Mouse (Mus musculus): ENCODE results near the gene Plcb4. TPM values are rescaled to one million over a fixed set of nuclear protein-coding genes. Genes with fewer than 3 reads are reported as not detected.
"Not testable (repeated sequence)": the region's sequence is repeated elsewhere in the genome, so short reads cannot be mapped to it uniquely, and the experiment has no call there.

Plcb4 gene
- polyA plus RNA-seq, 1 experiment: 6.1 TPM

DNA sequence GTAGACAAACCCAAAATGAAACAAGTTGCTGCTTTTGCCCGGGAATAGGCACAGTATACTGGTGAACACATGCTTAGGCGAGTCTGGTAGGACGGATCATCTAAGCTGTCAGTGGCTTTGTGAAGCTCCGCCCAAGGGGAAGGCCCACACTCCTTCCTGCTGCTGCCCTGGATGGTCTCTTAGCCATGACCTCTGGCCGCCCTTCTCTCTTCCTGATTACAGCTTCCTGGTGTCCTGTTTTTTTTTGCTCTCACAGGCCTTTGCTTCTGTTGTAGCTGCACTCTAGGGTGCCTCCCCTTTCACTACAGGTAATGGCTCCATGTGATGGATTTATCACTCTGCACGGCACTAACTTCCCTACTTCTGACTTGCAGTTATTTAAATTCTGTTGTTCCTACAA is 72.8 kb downstream of the Plcb4 start:
- WGBS: 60% methylated on average over 6 of the region's 6 CpGs
- DNase-seq: peak; percentile 84
- peaks cover 2% of the 10 kb centered on the region; the same call in 1 of the 2 replicates for H3K4me1 ChIP-seq (ENCODE audit: control insufficient read depth, insufficient read depth, low read length)
- no peaks in the 10 kb centered on the region for H3K36me3 ChIP-seq (ENCODE audit: control insufficient read depth, insufficient read depth, low read length)
- no peaks in the 10 kb centered on the region for H3K27me3 ChIP-seq (replicated peaks; ENCODE audit: control insufficient read depth, insufficient read depth, low read length)
- no peak overlapping the region for H3K4me3 ChIP-seq (ENCODE audit: insufficient read depth, low read depth, low read length)
- TF ChIP-seq POLR2A (IDR thresholded peaks at IDR 0.05; ENCODE audit: low read depth, low read length): no peak
- no peak for TF ChIP-seq CTCF (conservative IDR thresholded peaks at IDR 0.05; ENCODE audit: insufficient read depth, insufficient read length, low read depth, low read length)
- 0 out of 2 replicates have a peak overlapping the region, but pooled peaks have one; percentile 46 for H3K27ac ChIP-seq (ENCODE audit: insufficient read depth, low read depth, low read length)

DNA sequence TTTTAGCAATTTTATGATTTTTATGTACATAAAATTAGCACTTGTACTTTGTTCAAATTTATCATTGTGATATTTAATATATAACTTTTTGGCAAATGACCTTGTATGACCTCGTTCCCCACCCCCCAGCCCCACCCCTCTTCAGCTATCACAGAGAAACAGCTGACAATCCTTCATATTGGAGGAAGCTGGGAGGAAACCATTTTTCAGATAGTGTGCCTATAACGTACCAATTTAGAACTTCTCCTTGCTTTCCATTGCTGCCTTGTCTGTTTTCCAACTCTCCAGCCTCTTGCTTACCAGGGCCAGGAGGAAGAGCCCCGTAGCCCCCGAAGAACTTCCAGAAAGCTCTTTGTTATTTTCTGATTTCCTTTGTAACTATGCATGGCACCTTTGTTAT is 73.8 kb downstream of the Plcb4 start:
- TF ChIP-seq POLR2A (IDR thresholded peaks at IDR 0.05; ENCODE audit: low read depth, low read length) (no peak), CTCF (conservative IDR thresholded peaks at IDR 0.05; ENCODE audit: insufficient read depth, insufficient read length, low read depth, low read length) (no peak)
- no peak for DNase-seq
- H3K27me3 ChIP-seq (replicated peaks; ENCODE audit: control insufficient read depth, insufficient read depth, low read length): no peaks in the 10 kb centered on the region
- 71% methylated on average over 4 of the region's 4 CpGs for WGBS
- H3K4me3 ChIP-seq (ENCODE audit: insufficient read depth, low read depth, low read length): no peak overlapping the region
- no peak overlapping the region for H3K27ac ChIP-seq (ENCODE audit: insufficient read depth, low read depth, low read length)
- H3K36me3 ChIP-seq (ENCODE audit: control insufficient read depth, insufficient read depth, low read length): no peaks in the 10 kb centered on the region
- H3K4me1 ChIP-seq (ENCODE audit: control insufficient read depth, insufficient read depth, low read length): peaks cover 2% of the 10 kb centered on the region; the same call in 1 of the 2 replicates

DNA sequence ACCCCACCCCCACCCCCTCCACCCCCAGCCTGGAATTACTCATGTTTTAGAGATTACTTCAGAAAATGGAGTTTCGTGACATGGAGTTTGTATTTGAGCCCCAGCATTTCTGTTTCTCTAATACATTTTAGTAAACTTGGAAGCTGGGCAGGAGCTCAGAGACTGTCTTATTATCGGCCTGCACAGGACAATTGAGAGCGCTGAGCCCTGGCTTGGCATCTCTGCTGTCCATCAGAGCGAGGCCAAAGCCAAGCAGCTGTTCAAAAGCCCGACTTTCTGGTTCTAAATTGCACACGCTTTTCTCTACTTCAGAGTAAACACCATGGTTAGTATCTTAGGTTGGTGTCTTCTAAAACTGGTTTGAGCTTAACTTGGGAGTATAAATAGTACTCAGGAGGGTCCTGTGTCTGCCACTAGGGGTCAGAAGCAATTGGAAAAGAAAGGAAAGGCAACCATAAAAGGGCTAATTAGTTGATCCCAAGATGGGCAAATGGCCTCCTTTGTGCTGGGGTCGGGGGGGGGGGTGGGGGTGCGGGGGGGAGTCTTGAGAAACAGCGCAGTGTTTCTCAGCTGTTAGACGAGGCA is 75.2 kb downstream of the Plcb4 start:
- WGBS: 38% methylated on average over 10 of the region's 10 CpGs
- no peak overlapping the region for H3K27ac ChIP-seq (ENCODE audit: insufficient read depth, low read depth, low read length)

DNA sequence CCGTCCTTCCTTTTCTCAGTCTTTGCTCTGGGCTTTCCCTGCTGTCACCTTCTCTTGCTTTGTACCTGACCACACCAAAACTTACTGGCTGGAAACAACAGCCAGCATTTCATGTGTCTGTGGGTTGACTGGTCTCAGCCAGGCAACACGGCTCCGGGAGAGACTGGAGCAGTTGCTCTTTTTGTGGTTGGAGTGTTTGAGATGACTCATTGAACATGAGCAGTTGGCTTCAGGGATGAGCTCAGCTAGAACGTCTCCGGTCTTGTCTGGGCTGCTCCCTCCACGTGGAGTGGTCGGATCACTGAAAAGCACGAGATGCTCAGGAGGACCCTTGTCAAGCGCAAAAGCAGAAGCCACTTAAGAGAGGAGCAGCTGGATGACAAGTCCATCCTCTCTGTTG is 78.7 kb downstream of the Plcb4 start:
- Histone ChIP-seq H3K4me1 (ENCODE audit: control insufficient read depth, insufficient read depth, low read length) (no peaks in the 10 kb centered on the region), H3K4me3 (ENCODE audit: insufficient read depth, low read depth, low read length) (no peak overlapping the region), H3K27me3 (replicated peaks; ENCODE audit: control insufficient read depth, insufficient read depth, low read length) (no peaks in the 10 kb centered on the region), H3K36me3 (ENCODE audit: control insufficient read depth, insufficient read depth, low read length) (no peaks in the 10 kb centered on the region), H3K27ac (ENCODE audit: insufficient read depth, low read depth, low read length) (no peak overlapping the region)
- WGBS: 51% methylated on average over 9 of the region's 9 CpGs
- DNase-seq: no peak
- TF ChIP-seq CTCF (conservative IDR thresholded peaks at IDR 0.05; ENCODE audit: insufficient read depth, insufficient read length, low read depth, low read length) (no peak), POLR2A (IDR thresholded peaks at IDR 0.05; ENCODE audit: low read depth, low read length) (no peak)

More for the DNA sequence above, 75.2 kb downstream of the Plcb4 start:
- no peak for TF ChIP-seq CTCF (conservative IDR thresholded peaks at IDR 0.05; ENCODE audit: insufficient read depth, insufficient read length, low read depth, low read length)
- no peak for TF ChIP-seq POLR2A (IDR thresholded peaks at IDR 0.05; ENCODE audit: low read depth, low read length)
- DNase-seq: no peak
- no peaks in the 10 kb centered on the region for H3K36me3 ChIP-seq (ENCODE audit: control insufficient read depth, insufficient read depth, low read length)
- H3K4me3 ChIP-seq (ENCODE audit: insufficient read depth, low read depth, low read length): no peak overlapping the region
- no peaks in the 10 kb centered on the region for H3K27me3 ChIP-seq (replicated peaks; ENCODE audit: control insufficient read depth, insufficient read depth, low read length)
- H3K4me1 ChIP-seq (ENCODE audit: control insufficient read depth, insufficient read depth, low read length): peaks cover 2% of the 10 kb centered on the region; the same call in 1 of the 2 replicates

DNA sequence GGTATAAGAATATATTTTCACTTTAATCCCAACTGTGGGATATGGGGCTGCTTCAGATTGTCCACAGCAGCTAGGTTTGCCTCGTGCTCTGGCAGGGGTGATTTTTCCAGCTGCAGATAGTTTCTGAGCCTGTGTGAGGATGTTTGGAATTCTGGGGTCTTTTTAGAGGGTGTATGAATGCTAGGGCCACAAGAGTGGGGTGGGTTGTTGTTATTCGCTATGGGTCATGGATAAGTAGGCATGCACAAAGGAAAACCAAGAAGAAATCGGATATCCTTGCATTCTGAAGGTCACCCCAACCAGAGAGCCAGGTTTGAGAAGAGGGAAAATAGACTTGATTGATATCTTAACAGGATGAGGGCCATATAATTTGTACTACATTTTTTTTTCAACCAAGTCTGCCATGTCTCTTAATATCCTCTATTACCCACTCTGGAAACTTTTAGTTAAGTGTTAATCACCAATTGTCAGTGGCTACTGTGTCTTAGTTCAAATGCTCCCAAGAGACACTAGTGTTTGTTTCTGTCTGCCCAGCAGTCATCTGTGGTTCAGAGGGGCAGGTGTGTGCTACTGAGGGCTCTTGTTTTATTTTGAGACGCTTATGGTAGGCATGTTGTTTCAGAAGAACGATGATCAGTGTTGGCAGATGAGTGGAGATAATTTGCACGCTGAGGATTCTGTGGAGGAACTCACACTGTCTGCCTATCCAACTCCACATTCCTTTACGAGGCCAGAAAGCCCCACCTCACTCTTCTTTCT is 79.4 kb downstream of the Plcb4 start:
- 80% methylated on average over 7 of the region's 7 CpGs for WGBS
- H3K36me3 ChIP-seq (ENCODE audit: control insufficient read depth, insufficient read depth, low read length); H3K27ac ChIP-seq (ENCODE audit: insufficient read depth, low read depth, low read length); H3K4me1 ChIP-seq (ENCODE audit: control insufficient read depth, insufficient read depth, low read length); H3K27me3 ChIP-seq (replicated peaks; ENCODE audit: control insufficient read depth, insufficient read depth, low read length); H3K4me3 ChIP-seq (ENCODE audit: insufficient read depth, low read depth, low read length); DNase-seq: not testable (repeated sequence)

DNA sequence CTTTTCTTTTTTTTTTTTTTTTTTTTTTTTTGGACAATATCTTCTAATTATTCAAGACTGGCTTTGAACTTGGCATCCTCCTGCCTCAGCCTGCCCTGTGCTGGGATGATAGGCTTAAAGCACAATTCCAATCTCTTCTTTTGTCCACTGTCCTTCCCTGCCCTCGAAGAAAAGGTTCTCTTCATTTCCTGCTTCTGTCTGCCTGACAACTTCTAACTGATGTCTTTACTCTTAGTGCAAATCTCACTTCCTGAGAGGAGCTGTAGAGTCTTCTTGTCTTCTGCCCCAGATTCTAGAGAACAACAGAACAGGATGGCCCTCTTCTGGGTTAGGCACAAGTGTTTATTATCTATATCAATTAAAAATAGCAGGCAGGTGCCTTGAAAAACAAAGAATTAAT is 80.1 kb downstream of the Plcb4 start:
- 43% methylated on average over 1 of the region's 1 CpGs for WGBS
- H3K27ac ChIP-seq (ENCODE audit: insufficient read depth, low read depth, low read length): no peak overlapping the region
- no peak overlapping the region for H3K4me3 ChIP-seq (ENCODE audit: insufficient read depth, low read depth, low read length)
- H3K36me3 ChIP-seq (ENCODE audit: control insufficient read depth, insufficient read depth, low read length): no peaks in the 10 kb centered on the region
- DNase-seq: no peak
- no peaks in the 10 kb centered on the region for H3K27me3 ChIP-seq (replicated peaks; ENCODE audit: control insufficient read depth, insufficient read depth, low read length)
- TF ChIP-seq CTCF (conservative IDR thresholded peaks at IDR 0.05; ENCODE audit: insufficient read depth, insufficient read length, low read depth, low read length): no peak
- TF ChIP-seq POLR2A (IDR thresholded peaks at IDR 0.05; ENCODE audit: low read depth, low read length): no peak
- no peaks in the 10 kb centered on the region for H3K4me1 ChIP-seq (ENCODE audit: control insufficient read depth, insufficient read depth, low read length)

DNA sequence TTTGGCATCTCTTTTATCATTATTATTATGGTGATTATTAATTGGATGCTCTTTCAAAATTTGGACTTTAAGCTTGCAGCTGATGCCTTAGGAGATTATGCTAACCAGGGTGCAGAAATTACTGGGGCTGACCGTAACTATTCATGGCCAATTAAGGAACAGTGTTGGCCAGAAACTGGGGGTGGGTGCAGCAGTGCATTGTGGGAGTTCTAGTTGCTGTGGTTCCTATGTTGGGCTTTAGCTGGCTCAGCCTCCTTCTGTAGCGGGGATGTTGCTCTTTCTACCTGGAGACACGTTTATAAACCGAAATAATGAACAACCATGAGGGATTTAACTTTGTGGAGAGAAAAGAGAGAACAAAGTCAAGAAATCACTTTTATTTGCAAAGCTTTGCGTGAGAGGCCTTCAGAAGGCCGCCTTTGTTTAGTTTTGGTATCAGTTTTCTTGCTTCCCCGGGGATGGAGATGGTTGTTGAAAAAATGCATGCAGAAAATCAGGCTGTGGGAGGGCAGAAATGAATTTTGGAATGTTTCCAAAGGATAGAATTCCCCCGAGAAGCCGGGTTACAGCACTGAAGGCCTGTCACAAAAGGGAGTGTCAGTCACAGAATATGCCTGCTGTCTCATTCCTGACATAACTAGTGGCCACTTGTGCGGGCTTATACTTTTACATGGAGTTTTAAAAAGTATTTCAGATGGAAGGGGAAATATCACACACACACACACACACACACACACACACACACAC is 84.3 kb downstream of the Plcb4 start:
- Histone ChIP-seq H3K4me3 (ENCODE audit: insufficient read depth, low read depth, low read length) (no peak overlapping the region), H3K36me3 (ENCODE audit: control insufficient read depth, insufficient read depth, low read length) (no peaks in the 10 kb centered on the region), H3K4me1 (ENCODE audit: control insufficient read depth, insufficient read depth, low read length) (peaks cover 5% of the 10 kb centered on the region; the same call in 1 of the 2 replicates), H3K27me3 (replicated peaks; ENCODE audit: control insufficient read depth, insufficient read depth, low read length) (no peaks in the 10 kb centered on the region), H3K27ac (ENCODE audit: insufficient read depth, low read depth, low read length) (no peak overlapping the region; the same call in 1 of the 2 replicates)
- TF ChIP-seq POLR2A (IDR thresholded peaks at IDR 0.05; ENCODE audit: low read depth, low read length) (no peak), CTCF (conservative IDR thresholded peaks at IDR 0.05; ENCODE audit: insufficient read depth, insufficient read length, low read depth, low read length) (no peak)
- WGBS: 50% methylated on average over 10 of the region's 10 CpGs
- no peak for DNase-seq
